Mouse (Mus musculus): ENCODE results near the gene Osgepl1. TPM values are rescaled to one million over a fixed set of nuclear protein-coding genes. Genes with fewer than 3 reads are reported as not detected.
A peak's percentile ranks its signal among the peaks of the same experiment; 100 is the strongest.
"Not testable (repeated sequence)": the region's sequence is repeated elsewhere in the genome, so short reads cannot be mapped to it uniquely, and the experiment has no call there.

Osgepl1 gene
- polyA plus RNA-seq (2015; fragmentation: Nextera tagmentation; extraction: Ambion mirVana): 27.5 and 30.9 TPM in 2 replicates

GRCm38 (mm10) chr1:53312989-53313967 lies at the start of gene Osgepl1:
Osgepl1 (plus strand) TSS chr1:53313624.
- Histone ChIP-seq H3K9ac (peak within 1 kb of the TSS; percentile 81), H3K4me2 (peak within 1 kb of the TSS; percentile 61), H3K27me3 (no peaks in the 10 kb centered on the region), H3K36me3 (peaks cover 31% of the 10 kb centered on the region), H3K9me3 (replicated peaks) (no peaks in the 10 kb centered on the region), H3K4me3 (replicated peaks) (peak within 1 kb of the TSS; percentile 70), H3K27ac (peak within 1 kb of the TSS; percentile 81), H3K4me1 (replicated peaks) (peaks cover 15% of the 10 kb centered on the region)
- 2% methylated on average over 27 of the region's 27 CpGs for WGBS (ENCODE audit: insufficient replicate concordance)
- peak; percentile 96 for ATAC-seq (ENCODE audit: low read depth)
- DNase-seq: peak; percentile 72

DNA sequence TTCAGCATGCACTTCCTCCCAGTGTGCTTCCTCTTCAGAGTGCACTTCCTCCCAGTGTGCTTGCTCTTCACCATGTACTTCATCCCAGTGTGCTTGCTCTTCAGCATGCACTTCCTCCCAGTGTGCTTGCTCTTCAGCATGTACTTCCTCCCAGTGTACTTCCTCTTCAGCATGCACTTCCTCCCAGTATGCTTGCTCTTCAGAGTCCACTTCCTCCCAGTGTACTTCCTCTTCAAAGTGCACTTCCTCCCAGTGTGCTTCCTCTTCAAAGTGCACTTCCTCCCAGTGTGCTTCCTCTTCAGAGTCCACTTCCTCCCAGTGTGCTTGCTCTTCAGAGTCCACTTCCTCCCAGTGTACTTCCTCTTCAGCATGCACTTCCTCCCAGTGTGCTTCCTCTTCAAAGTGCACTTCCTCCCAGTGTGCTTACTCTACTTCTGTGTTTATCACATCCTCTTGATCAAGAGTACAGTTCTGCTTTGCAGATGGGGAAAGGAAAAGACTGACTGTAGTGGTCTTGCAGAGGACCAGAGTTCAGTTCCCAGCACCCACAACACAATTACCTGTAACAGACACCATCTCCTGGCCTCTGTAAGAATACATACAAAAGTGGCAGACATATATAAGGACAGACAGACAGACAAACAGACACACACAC lies 48.3 kb upstream of the Osgepl1 start:
- not testable (repeated sequence) for ATAC-seq (ENCODE audit: low read depth)

GRCm38 (mm10) chr1:53269901-53270300 lies 43.5 kb upstream of the Osgepl1 start:
- 58% methylated on average over 3 of the region's 3 CpGs for WGBS (ENCODE audit: insufficient replicate concordance)
- H3K4me1 ChIP-seq (replicated peaks): 0 out of 2 replicates have a peak, but pooled peaks cover 3% of the 10 kb centered on the region
- ATAC-seq (ENCODE audit: low read depth) (no peak), DNase-seq (no peak)
- no peak overlapping the region for H3K9ac ChIP-seq
- H3K36me3 ChIP-seq: peaks cover 9% of the 10 kb centered on the region
- no peak overlapping the region for H3K27ac ChIP-seq
- no peak overlapping the region for H3K4me2 ChIP-seq
- no peak overlapping the region for H3K4me3 ChIP-seq (replicated peaks)
- H3K9me3 ChIP-seq (replicated peaks): no peaks in the 10 kb centered on the region
- no peaks in the 10 kb centered on the region for H3K27me3 ChIP-seq

More for the DNA sequence above, 48.3 kb upstream of the Osgepl1 start:
- H3K4me2 ChIP-seq; H3K4me3 ChIP-seq (replicated peaks); DNase-seq; H3K9me3 ChIP-seq (replicated peaks); H3K4me1 ChIP-seq (replicated peaks); H3K9ac ChIP-seq; H3K27ac ChIP-seq; H3K27me3 ChIP-seq: not testable (repeated sequence)
- peaks cover 12% of the 10 kb centered on the region for H3K36me3 ChIP-seq

GRCm38 (mm10) chr1:53272646-53273045 lies 40.8 kb upstream of the Osgepl1 start:
- Histone ChIP-seq H3K9me3 (replicated peaks) (no peaks in the 10 kb centered on the region), H3K27ac (no peak overlapping the region), H3K4me2 (no peak overlapping the region), H3K4me3 (replicated peaks) (no peak overlapping the region), H3K9ac (no peak overlapping the region), H3K27me3 (no peaks in the 10 kb centered on the region), H3K36me3 (peaks cover 4% of the 10 kb centered on the region; the same call in 1 of the 2 replicates), H3K4me1 (replicated peaks) (0 out of 2 replicates have a peak, but pooled peaks cover 3% of the 10 kb centered on the region)
- DNase-seq (no peak), ATAC-seq (ENCODE audit: low read depth) (no peak)

DNA sequence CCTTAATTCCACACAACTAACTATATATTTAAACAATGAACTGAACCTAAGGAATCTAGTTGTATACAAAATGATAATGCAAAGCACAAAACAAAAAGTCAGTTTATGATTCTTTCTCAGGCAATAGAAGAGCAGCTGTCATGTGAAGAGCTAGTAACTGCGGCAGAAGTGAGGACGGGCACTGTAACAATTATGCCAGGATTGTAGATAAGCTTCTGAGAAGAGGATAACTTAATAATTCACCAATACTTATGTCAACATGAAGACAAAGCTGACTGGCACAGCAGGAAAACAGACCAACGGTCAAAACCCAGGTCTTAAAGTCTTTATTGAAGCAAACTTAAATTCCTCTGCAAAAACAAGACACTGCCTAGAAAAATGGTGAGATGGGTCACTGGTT lies 22.2 kb upstream of the Osgepl1 start:
- DNase-seq (no peak), ATAC-seq (ENCODE audit: low read depth) (no peak)
- no peaks in the 10 kb centered on the region for H3K27me3 ChIP-seq
- no peak overlapping the region for H3K4me2 ChIP-seq
- peaks cover 10% of the 10 kb centered on the region for H3K4me1 ChIP-seq (replicated peaks)
- H3K9me3 ChIP-seq (replicated peaks): no peaks in the 10 kb centered on the region
- no peak overlapping the region for H3K27ac ChIP-seq
- H3K4me3 ChIP-seq (replicated peaks): no peak overlapping the region
- peaks cover 14% of the 10 kb centered on the region for H3K36me3 ChIP-seq
- no peak overlapping the region for H3K9ac ChIP-seq
- WGBS (ENCODE audit: insufficient replicate concordance): 71% methylated on average over 3 of the region's 3 CpGs

DNA sequence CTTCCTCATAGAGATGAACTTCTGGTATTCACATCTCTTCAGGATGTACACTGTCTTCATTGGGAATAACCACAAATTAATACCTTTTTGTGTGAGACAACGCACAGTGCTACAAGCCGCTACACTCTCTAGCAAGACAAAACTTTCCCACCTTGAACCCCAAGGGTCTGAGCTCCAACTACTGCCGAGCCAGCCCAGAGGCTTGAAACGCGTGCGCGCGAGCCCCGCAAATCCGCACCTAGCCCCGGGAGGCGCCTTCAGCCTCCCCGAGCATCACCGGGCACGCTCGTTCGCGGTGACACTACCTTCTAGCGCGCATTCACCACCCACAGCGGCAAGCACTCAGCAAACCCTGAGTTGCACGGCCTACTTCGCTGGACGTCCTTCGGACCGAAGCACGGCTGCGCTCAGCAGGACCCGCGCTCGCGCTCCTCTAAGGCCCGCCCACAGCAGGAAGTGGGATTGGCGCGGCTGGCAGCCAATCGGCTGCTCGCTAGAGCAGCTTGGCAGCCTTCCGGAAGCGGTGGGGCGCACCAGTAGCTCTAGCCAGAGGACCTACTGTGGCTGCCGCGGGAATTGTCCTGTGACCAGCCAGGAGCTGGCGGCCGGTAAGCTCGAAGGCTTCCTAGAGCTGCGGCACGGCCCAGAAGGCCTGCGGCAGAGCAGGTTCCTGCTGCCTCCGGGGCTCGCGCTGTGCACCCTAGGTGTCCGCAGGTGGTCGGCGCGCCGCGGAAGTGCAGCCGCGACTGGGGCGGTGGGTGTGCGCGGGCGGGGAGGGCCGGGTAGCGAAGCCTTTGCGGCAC lies 16.6 kb upstream of the Osgepl1 start, which contains the start of the genes Pms1, Ormdl1 and Gm28778:
Gene Pms1 (minus strand): TSS at position 438 of the 803 bp plus-strand sequence.
Gene Ormdl1 (plus strand): TSS at position 515 of the 803 bp plus-strand sequence.
Gene Gm28778 (plus strand): TSS at position 531 of the 803 bp plus-strand sequence.
- peak; percentile 93 for DNase-seq
- Histone ChIP-seq H3K4me3 (replicated peaks) (peak within 1 kb of the TSS; percentile 85), H3K27ac (peak within 1 kb of the TSS; percentile 91), H3K4me1 (replicated peaks) (peaks cover 31% of the 10 kb centered on the region), H3K9ac (peak within 1 kb of the TSS; percentile 88), H3K9me3 (replicated peaks) (no peaks in the 10 kb centered on the region), H3K27me3 (no peaks in the 10 kb centered on the region), H3K36me3 (peaks cover 16% of the 10 kb centered on the region), H3K4me2 (peak within 1 kb of the TSS; percentile 84)
- ATAC-seq (ENCODE audit: low read depth): peak; percentile 99
- under 1% methylated on average over 66 of the region's 66 CpGs for WGBS (ENCODE audit: insufficient replicate concordance)

- no peak for DNase-seq
- 74% methylated on average over 4 of the region's 4 CpGs for WGBS (ENCODE audit: insufficient replicate concordance)
- Histone ChIP-seq H3K4me3 (replicated peaks) (no peak overlapping the region), H3K4me2 (no peak overlapping the region), H3K27me3 (no peaks in the 10 kb centered on the region), H3K36me3 (peaks cover 17% of the 10 kb centered on the region), H3K27ac (no peak overlapping the region), H3K9me3 (replicated peaks) (no peaks in the 10 kb centered on the region), H3K4me1 (replicated peaks) (peaks cover 27% of the 10 kb centered on the region), H3K9ac (no peak overlapping the region)
- no peak for ATAC-seq (ENCODE audit: low read depth)
These were observed 12.9 kb upstream of the Osgepl1 start for GRCm38 (mm10) chr1:53300506-53300905.

- Histone ChIP-seq H3K27ac (no peak overlapping the region), H3K4me1 (replicated peaks) (peaks cover 17% of the 10 kb centered on the region), H3K36me3 (peaks cover 31% of the 10 kb centered on the region), H3K9ac (no peak overlapping the region), H3K4me2 (no peak overlapping the region), H3K4me3 (replicated peaks) (no peak overlapping the region), H3K27me3 (no peaks in the 10 kb centered on the region), H3K9me3 (replicated peaks) (no peaks in the 10 kb centered on the region)
- DNase-seq: no peak
- ATAC-seq (ENCODE audit: low read depth): peak; percentile 65
- WGBS (ENCODE audit: insufficient replicate concordance): 73% methylated on average over 4 of the region's 4 CpGs
These were observed 8.4 kb downstream of the Osgepl1 start for GRCm38 (mm10) chr1:53321662-53322344.

- Histone ChIP-seq H3K9ac (no peak overlapping the region), H3K27me3 (no peaks in the 10 kb centered on the region), H3K27ac (no peak overlapping the region), H3K4me3 (replicated peaks) (no peak overlapping the region), H3K36me3 (peaks cover 19% of the 10 kb centered on the region), H3K4me2 (no peak overlapping the region), H3K9me3 (replicated peaks) (no peaks in the 10 kb centered on the region), H3K4me1 (replicated peaks) (peaks cover 17% of the 10 kb centered on the region)
- no peak for DNase-seq
- 84% methylated on average over 5 of the region's 5 CpGs for WGBS (ENCODE audit: insufficient replicate concordance)
- ATAC-seq (ENCODE audit: low read depth): no peak
These were observed 9.8 kb downstream of the Osgepl1 start for GRCm38 (mm10) chr1:53323254-53323653.

DNA sequence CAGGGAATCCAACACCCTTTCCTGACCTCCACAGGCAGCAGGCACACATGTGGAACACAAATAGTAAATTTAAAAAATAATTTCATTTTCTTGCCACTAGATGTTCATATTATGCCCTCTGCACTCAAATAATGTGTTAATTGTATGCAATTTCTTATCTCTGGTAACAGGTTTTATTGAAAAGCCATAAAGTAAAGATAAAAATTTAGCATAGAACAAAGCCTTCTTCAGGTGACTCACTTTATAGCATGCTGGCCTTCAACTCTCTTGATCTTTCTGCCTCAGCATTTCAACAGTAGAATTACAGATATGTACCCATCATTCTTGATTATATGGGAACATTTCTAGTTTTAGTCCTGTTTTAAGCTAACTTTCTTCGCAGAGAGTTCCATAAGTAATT lies 10.9 kb downstream of the Osgepl1 start:
- WGBS (ENCODE audit: insufficient replicate concordance): 84% methylated on average over 1 of the region's 1 CpGs
- Histone ChIP-seq H3K4me2 (no peak overlapping the region), H3K4me3 (replicated peaks) (no peak overlapping the region), H3K9ac (no peak overlapping the region), H3K9me3 (replicated peaks) (no peaks in the 10 kb centered on the region), H3K27ac (no peak overlapping the region), H3K4me1 (replicated peaks) (peaks cover 17% of the 10 kb centered on the region), H3K27me3 (no peaks in the 10 kb centered on the region), H3K36me3 (peaks cover 15% of the 10 kb centered on the region)
- ATAC-seq (ENCODE audit: low read depth) (no peak), DNase-seq (no peak)
